9 mouse cellular contexts compared by ENCODE assay signal in the genomic region with DNA sequence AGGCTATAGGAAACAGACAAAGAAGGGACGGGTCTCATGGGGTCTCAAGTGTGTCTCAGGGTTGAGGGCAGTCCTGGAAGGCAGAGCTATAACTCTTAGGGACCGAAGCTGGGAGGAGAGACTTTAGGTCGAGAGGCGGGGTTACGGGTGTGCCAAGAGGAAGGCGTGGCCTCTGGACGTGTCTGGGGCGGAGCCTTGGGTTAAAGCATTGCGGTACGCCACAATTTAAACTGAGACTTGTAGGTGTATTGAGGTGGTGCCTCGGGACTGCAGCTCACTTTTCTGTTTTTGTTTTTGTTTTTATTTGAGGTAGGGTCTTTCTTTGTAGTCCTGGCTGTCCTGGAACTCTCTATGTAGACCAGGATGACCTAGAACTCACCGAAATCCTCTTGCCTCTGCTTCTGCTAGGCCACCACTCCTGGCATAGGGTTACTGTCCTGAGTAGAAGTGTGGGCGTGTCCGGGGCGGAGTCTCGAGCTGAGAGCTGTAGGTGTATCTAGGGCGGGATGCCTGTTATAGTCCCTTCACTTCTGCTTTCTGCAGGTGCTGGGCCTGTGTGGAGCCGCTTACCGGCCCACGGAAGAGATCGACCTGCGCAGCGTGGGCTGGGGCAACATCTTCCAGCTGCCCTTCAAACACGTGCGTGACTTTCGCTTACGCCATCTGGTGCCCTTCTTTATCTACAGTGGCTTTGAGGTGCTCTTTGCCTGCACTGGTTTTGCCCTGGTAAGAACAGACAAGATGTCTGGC. TPM values are rescaled to one million over a fixed set of nuclear protein-coding genes. Genes with fewer than 3 reads are reported as not detected.
DNase-seq lines count a peak whose midpoint lies in the region; ATAC-seq lines count a peak whose summit lies in the region.
"Had no signal": no experiment of that assay in that cellular context is flagged by ENCODE, and none has a peak within 500 bp of the region (broad histone marks: within the 10 kb centered on the region; RNA-seq: fewer than 3 reads in every experiment).

No protein-coding gene starts in this region.

- intact Hi-C loops in heart, postnatal 14 days (cut with DNase I) = no loop called here
- intact Hi-C loops in left cerebral cortex, postnatal 25 days (cut with DNase I) = no loop called here
- intact Hi-C loops in left cerebral cortex, postnatal 36 days (cut with DNase I) = no loop called here

- H3K27me3 ChIP-seq in heart, embryonic 14.5 days (ENCODE audit: control insufficient read depth, insufficient read depth, low read length) = peaks cover 6% of the 10 kb centered on the region; the same call in 1 of the 2 replicates
- H3K27me3 ChIP-seq in embryonic facial prominence, embryonic 15.5 days = no peaks in the 10 kb centered on the region

- H3K4me1 ChIP-seq in heart, embryonic 14.5 days (ENCODE audit: control insufficient read depth in 2 of 2, insufficient read depth in 2 of 2, low read length in 2 of 2) = peaks cover 8 to 11% of the 10 kb centered on the region in 2 experiments
- H3K4me1 ChIP-seq in embryonic facial prominence, embryonic 15.5 days = peaks cover 3% of the 10 kb centered on the region; the same call in 1 of the 2 replicates

- no peak overlapping the region for H3K27ac ChIP-seq in heart, embryonic 14.5 days (replicated peaks in 1 of 2; ENCODE audit: control insufficient read depth in 1 of 2, insufficient read depth in 1 of 2, low read depth in 2 of 2, low read length in 2 of 2)
- H3K27ac ChIP-seq in embryonic facial prominence, embryonic 15.5 days (replicated peaks) = no peak overlapping the region

- H3K9me3 ChIP-seq in heart, embryonic 14.5 days (ENCODE audit: control insufficient read depth, low read length) = no peaks in the 10 kb centered on the region
- H3K9me3 ChIP-seq in embryonic facial prominence, embryonic 15.5 days (replicated peaks) = no peaks in the 10 kb centered on the region

- 17% methylated on average over 27 of the region's 27 CpGs for WGBS in heart, embryonic 14.5 days
- WGBS in embryonic facial prominence, embryonic 15.5 days = 22% methylated on average over 27 of the region's 27 CpGs

- no peak for ATAC-seq in heart, embryonic 14.5 days (ENCODE audit: insufficient number of reproducible peaks, insufficient read depth, low FRiP score, low read depth)
- no peak for ATAC-seq in embryonic facial prominence, embryonic 15.5 days (ENCODE audit: insufficient number of reproducible peaks, low FRiP score, low TSS enrichment, low read depth)
- peak; percentile 83 for ATAC-seq in megakaryocyte, adult 5-6 weeks (ENCODE audit: poor library complexity, severe bottlenecking)

- H3K36me3 ChIP-seq in heart, embryonic 14.5 days (ENCODE audit: control insufficient read depth, insufficient read depth, low read length) = no peaks in the 10 kb centered on the region
- H3K36me3 ChIP-seq in embryonic facial prominence, embryonic 15.5 days = no peaks in the 10 kb centered on the region

- no peak overlapping the region for H3K9ac ChIP-seq in heart, embryonic 14.5 days (ENCODE audit: low read length)
- no peak overlapping the region for H3K9ac ChIP-seq in embryonic facial prominence, embryonic 15.5 days

- H3K4me3 ChIP-seq in heart, embryonic 14.5 days (ENCODE audit: control insufficient read depth in 1 of 2, insufficient read depth in 1 of 2, low read depth in 1 of 2, low read length in 2 of 2) = peak overlapping the region; percentile 7 to 24; a peak in 3 of 4 replicates
- H3K4me3 ChIP-seq in embryonic facial prominence, embryonic 15.5 days (replicated peaks) = no peak overlapping the region

- peak overlapping the region; percentile 56 for H3K4me2 ChIP-seq in heart, embryonic 14.5 days (ENCODE audit: low read length)
- peak overlapping the region; percentile 31; the same call in 1 of the 2 replicates for H3K4me2 ChIP-seq in embryonic facial prominence, embryonic 15.5 days (replicated peaks)

- DNase-seq in heart, postnatal 14 days = no peak
- peak; percentile 68 to 71 for DNase-seq in kidney, postnatal 25 days
- DNase-seq in left cerebral cortex, postnatal 25 days (ENCODE audit: low spot score in 2 of 2) = no peak
- no peak for DNase-seq in layer of hippocampus, adult 9-10 months (ENCODE audit: low spot score)
- no peak for DNase-seq in left cerebral cortex, postnatal 36 days (ENCODE audit: low spot score in 2 of 2)

RNA-seq across cellular contexts. Expression of gene Unc93b1, which starts 8.2 kb away (rescaled TPM):
- 11.2 and 14.5 TPM in 2 replicates for polyA plus RNA-seq in heart, embryonic 14.5 days (2014; fragmentation: Nextera tagmentation; extraction: Ambion mirVana)
- 10 to 100 TPM; 21.7 to 21.9 TPM for total RNA-seq in heart, postnatal 14 days (2021)
- polyA plus RNA-seq in embryonic facial prominence, embryonic 15.5 days (2015; fragmentation: Nextera tagmentation; extraction: Ambion mirVana) = 27.7 and 30.0 TPM in 2 replicates
- 242 and 258 TPM in 2 replicates for total RNA-seq in megakaryocyte, adult 5-6 weeks (2015)
- 447 and 483 TPM in 2 replicates for total RNA-seq in megakaryocyte, adult 5-6 weeks (2017)
- 10 to 100 TPM; 14.1 to 16.1 TPM for total RNA-seq in left cerebral cortex, postnatal 25 days (2021)
- 10 to 100 TPM; 16.2 to 16.5 TPM for total RNA-seq in left cerebral cortex, postnatal 36 days (2021)

RNA-seq across cellular contexts. Expression of gene Aldh3b1, which starts 13.6 kb away (rescaled TPM):
- polyA plus RNA-seq in heart, embryonic 14.5 days (2014; fragmentation: Nextera tagmentation; extraction: Ambion mirVana) = 2.3 and 2.9 TPM in 2 replicates
- 1 to 10 TPM; 2.6 to 3.2 TPM for total RNA-seq in heart, postnatal 14 days (2021)
- polyA plus RNA-seq in embryonic facial prominence, embryonic 15.5 days (2015; fragmentation: Nextera tagmentation; extraction: Ambion mirVana) = 4.8 and 4.9 TPM in 2 replicates
- total RNA-seq in megakaryocyte, adult 5-6 weeks (2015) = 47.3 and 48.1 TPM in 2 replicates
- 104 TPM in 2 replicates for total RNA-seq in megakaryocyte, adult 5-6 weeks (2017)
- total RNA-seq in left cerebral cortex, postnatal 25 days (2021) = 1 to 10 TPM; 2.2 to 2.4 TPM
- total RNA-seq in left cerebral cortex, postnatal 36 days (2021) = 1 to 10 TPM; 2.6 to 3.8 TPM

RNA-seq across cellular contexts. Expression of gene Aldh3b3, which starts 15.3 kb away (rescaled TPM):
- polyA plus RNA-seq in heart, embryonic 14.5 days (2014; fragmentation: Nextera tagmentation; extraction: Ambion mirVana) = not detected in 2 replicates
- total RNA-seq in heart, postnatal 14 days (2021) = under 1 TPM; 0.12 to 0.31 TPM
- polyA plus RNA-seq in embryonic facial prominence, embryonic 15.5 days (2015; fragmentation: Nextera tagmentation; extraction: Ambion mirVana) = 2.8 and 3.2 TPM in 2 replicates
- 1.4 and 2.7 TPM in 2 replicates for total RNA-seq in megakaryocyte, adult 5-6 weeks (2015)
- 2.4 TPM in 2 replicates for total RNA-seq in megakaryocyte, adult 5-6 weeks (2017)
- under 1 TPM in 1 of 2 experiments, not detected in 1; 0.11 TPM for total RNA-seq in left cerebral cortex, postnatal 25 days (2021)
- total RNA-seq in left cerebral cortex, postnatal 36 days (2021) = under 1 TPM in 1 of 2 experiments, not detected in 1; 0.27 TPM
- polyA plus RNA-seq: neural tube, embryonic 11.5 days had no signal

RNA-seq across cellular contexts. Expression of gene Aldh3b2, which starts 29.0 kb away (rescaled TPM):
- polyA plus RNA-seq in heart, embryonic 14.5 days (2014; fragmentation: Nextera tagmentation; extraction: Ambion mirVana) = 0.09 and 0.18 TPM in 2 replicates
- under 1 TPM; 0.57 to 0.59 TPM for total RNA-seq in heart, postnatal 14 days (2021)
- polyA plus RNA-seq in embryonic facial prominence, embryonic 15.5 days (2015; fragmentation: Nextera tagmentation; extraction: Ambion mirVana) = 22.8 and 25.3 TPM in 2 replicates
- total RNA-seq in megakaryocyte, adult 5-6 weeks (2015) = 0.18 and 2.2 TPM in 2 replicates
- 0.28 and 0.55 TPM in 2 replicates for total RNA-seq in megakaryocyte, adult 5-6 weeks (2017)
- 1 to 10 TPM; 1.7 to 2.1 TPM for total RNA-seq in left cerebral cortex, postnatal 25 days (2021)
- 1 to 10 TPM; 1.0 to 1.4 TPM for total RNA-seq in left cerebral cortex, postnatal 36 days (2021)

RNA-seq across cellular contexts. Expression of gene Ndufs8, which starts 30.6 kb away (rescaled TPM):
- 479 and 507 TPM in 2 replicates for polyA plus RNA-seq in heart, embryonic 14.5 days (2014; fragmentation: Nextera tagmentation; extraction: Ambion mirVana)
- total RNA-seq in heart, postnatal 14 days (2021) = 100 to 1,000 TPM; 438 to 441 TPM
- polyA plus RNA-seq in embryonic facial prominence, embryonic 15.5 days (2015; fragmentation: Nextera tagmentation; extraction: Ambion mirVana) = 255 and 269 TPM in 2 replicates
- 213 and 215 TPM in 2 replicates for total RNA-seq in megakaryocyte, adult 5-6 weeks (2015)
- 60.4 and 83.5 TPM in 2 replicates for total RNA-seq in megakaryocyte, adult 5-6 weeks (2017)
- total RNA-seq in left cerebral cortex, postnatal 25 days (2021) = 100 to 1,000 TPM; 124 to 137 TPM
- total RNA-seq in left cerebral cortex, postnatal 36 days (2021) = 100 to 1,000 TPM; 137 to 152 TPM

Comparison
In these comparisons a context has a peak if more than half of its experiments do, and no peak if none do; other contexts are left out.
1. DNase-seq: peak in kidney, postnatal 25 days (2 of 2); none in heart, postnatal 14 days (0 of 2), left cerebral cortex, postnatal 25 days (0 of 2), layer of hippocampus, adult 9-10 months (single experiment) and left cerebral cortex, postnatal 36 days (0 of 2).
2. RNA of gene Unc93b1, which starts 8.2 kb away (total RNA-seq): 242 to 483 TPM in megakaryocyte, adult 5-6 weeks; 21.7 to 21.9 TPM in heart, postnatal 14 days, 16.2 to 16.5 TPM in left cerebral cortex, postnatal 36 days and 14.1 to 16.1 TPM in left cerebral cortex, postnatal 25 days; every median in the first group is over 10 times any median in the second.
3. RNA of gene Aldh3b1, which starts 13.6 kb away (total RNA-seq): 47.3 to 104 TPM in megakaryocyte, adult 5-6 weeks; 2.6 to 3.8 TPM in left cerebral cortex, postnatal 36 days, 2.6 to 3.2 TPM in heart, postnatal 14 days and 2.2 to 2.4 TPM in left cerebral cortex, postnatal 25 days; every median in the first group is over 10 times any median in the second.